Mouse (Mus musculus): Measurements from ENCODE around the gene Mettl24. TPM values are rescaled to one million over a fixed set of nuclear protein-coding genes. Genes with fewer than 3 reads are reported as not detected.
"Not testable (repeated sequence)": the region's sequence is repeated elsewhere in the genome, so short reads cannot be mapped to it uniquely, and the experiment has no call there.

The Mettl24 gene
- polyA plus RNA-seq, 1 experiment from 2014 or later, result 2.4 TPM

GRCm38 (mm10) chr10:40753036-40753435 is 70.0 kb downstream of the Mettl24 start:
- ATAC-seq (replicated peaks; ENCODE audit: low FRiP score), result no peak
- Histone ChIP-seq H3K36me3 (no peaks in the 10 kb centered on the region), H3K9ac (no peak overlapping the region), H3K4me3 (replicated peaks) (no peak overlapping the region), H3K4me1 (peaks cover 17% of the 10 kb centered on the region), H3K4me2 (no peak overlapping the region), H3K9me3 (replicated peaks) (no peaks in the 10 kb centered on the region), H3K27me3 (no peaks in the 10 kb centered on the region), H3K27ac (no peak overlapping the region)
- 56% methylated on average over 3 of the region's 3 CpGs for WGBS

GRCm38 (mm10) chr10:40758171-40759010 is 75.3 kb downstream of the Mettl24 start:
- Histone ChIP-seq H3K4me2 (no peak overlapping the region), H3K27me3 (no peaks in the 10 kb centered on the region), H3K4me1 (no peaks in the 10 kb centered on the region), H3K27ac (no peak overlapping the region), H3K4me3 (replicated peaks) (no peak overlapping the region), H3K9ac (no peak overlapping the region), H3K36me3 (no peaks in the 10 kb centered on the region), H3K9me3 (replicated peaks) (no peaks in the 10 kb centered on the region)
- WGBS, result 78% methylated on average over 11 of the region's 11 CpGs
- ATAC-seq (replicated peaks; ENCODE audit: low FRiP score), result no peak

- not testable (repeated sequence) for H3K27me3 ChIP-seq; H3K9me3 ChIP-seq (replicated peaks); H3K36me3 ChIP-seq; H3K4me1 ChIP-seq; H3K4me3 ChIP-seq (replicated peaks); H3K27ac ChIP-seq; ATAC-seq (replicated peaks; ENCODE audit: low FRiP score); H3K4me2 ChIP-seq; H3K9ac ChIP-seq
- 95% methylated on average over 23 of the region's 23 CpGs for WGBS
Observed at GRCm38 (mm10) chr10:40759391-40760194, 76.5 kb downstream of the Mettl24 start.

- H3K36me3 ChIP-seq, result no peaks in the 10 kb centered on the region
- ATAC-seq (replicated peaks; ENCODE audit: low FRiP score), result no peak
- no peaks in the 10 kb centered on the region for H3K27me3 ChIP-seq
- no peaks in the 10 kb centered on the region for H3K9me3 ChIP-seq (replicated peaks)
- H3K9ac ChIP-seq, result no peak overlapping the region
- H3K4me3 ChIP-seq (replicated peaks), result no peak overlapping the region
- 87% methylated on average over 9 of the region's 9 CpGs for WGBS
- no peak overlapping the region for H3K4me2 ChIP-seq
- no peak overlapping the region for H3K27ac ChIP-seq
- H3K4me1 ChIP-seq, result no peaks in the 10 kb centered on the region
Observed at GRCm38 (mm10) chr10:40760195-40761009, 77.3 kb downstream of the Mettl24 start.

- ATAC-seq (replicated peaks; ENCODE audit: low FRiP score), result no peak
- H3K36me3 ChIP-seq, result no peaks in the 10 kb centered on the region
- H3K27ac ChIP-seq, result no peak overlapping the region
- no peaks in the 10 kb centered on the region for H3K27me3 ChIP-seq
- H3K4me2 ChIP-seq, result no peak overlapping the region
- 67% methylated on average over 9 of the region's 9 CpGs for WGBS
- no peaks in the 10 kb centered on the region for H3K9me3 ChIP-seq (replicated peaks)
- H3K4me3 ChIP-seq (replicated peaks), result no peak overlapping the region
- no peak overlapping the region for H3K9ac ChIP-seq
- no peaks in the 10 kb centered on the region for H3K4me1 ChIP-seq
Observed at GRCm38 (mm10) chr10:40761010-40761752, 78.1 kb downstream of the Mettl24 start.

- WGBS, result 60% methylated on average over 6 of the region's 6 CpGs
- Histone ChIP-seq H3K4me2 (no peak overlapping the region), H3K36me3 (no peaks in the 10 kb centered on the region), H3K4me3 (replicated peaks) (no peak overlapping the region), H3K27me3 (no peaks in the 10 kb centered on the region), H3K9ac (no peak overlapping the region), H3K27ac (no peak overlapping the region), H3K9me3 (replicated peaks) (no peaks in the 10 kb centered on the region), H3K4me1 (no peaks in the 10 kb centered on the region)
- no peak for ATAC-seq (replicated peaks; ENCODE audit: low FRiP score)
Observed at GRCm38 (mm10) chr10:40762624-40763023, 79.5 kb downstream of the Mettl24 start.

GRCm38 (mm10) chr10:40763084-40763720 is 80.1 kb downstream of the Mettl24 start:
- Histone ChIP-seq H3K36me3 (no peaks in the 10 kb centered on the region), H3K4me2 (no peak overlapping the region), H3K27me3 (no peaks in the 10 kb centered on the region), H3K4me3 (replicated peaks) (no peak overlapping the region), H3K9me3 (replicated peaks) (no peaks in the 10 kb centered on the region), H3K4me1 (no peaks in the 10 kb centered on the region), H3K27ac (no peak overlapping the region), H3K9ac (no peak overlapping the region)
- 81% methylated on average over 5 of the region's 5 CpGs for WGBS
- no peak for ATAC-seq (replicated peaks; ENCODE audit: low FRiP score)

GRCm38 (mm10) chr10:40772266-40772665 is 89.2 kb downstream of the Mettl24 start:
- Histone ChIP-seq H3K4me1 (no peaks in the 10 kb centered on the region), H3K9me3 (replicated peaks) (no peaks in the 10 kb centered on the region), H3K36me3 (no peaks in the 10 kb centered on the region), H3K27ac (no peak overlapping the region), H3K4me2 (no peak overlapping the region), H3K4me3 (replicated peaks) (no peak overlapping the region), H3K27me3 (no peaks in the 10 kb centered on the region), H3K9ac (no peak overlapping the region)
- no peak for ATAC-seq (replicated peaks; ENCODE audit: low FRiP score)
- 62% methylated on average over 4 of the region's 4 CpGs for WGBS

GRCm38 (mm10) chr10:40775151-40775550 is 92.1 kb downstream of the Mettl24 start:
- no peak for ATAC-seq (replicated peaks; ENCODE audit: low FRiP score)
- Histone ChIP-seq H3K36me3 (no peaks in the 10 kb centered on the region), H3K9me3 (replicated peaks) (no peaks in the 10 kb centered on the region), H3K27ac (no peak overlapping the region), H3K4me2 (no peak overlapping the region), H3K9ac (no peak overlapping the region), H3K4me3 (replicated peaks) (no peak overlapping the region), H3K4me1 (no peaks in the 10 kb centered on the region), H3K27me3 (no peaks in the 10 kb centered on the region)
- WGBS, result 65% methylated on average over 11 of the region's 11 CpGs

GRCm38 (mm10) chr10:40775655-40776054 is 92.6 kb downstream of the Mettl24 start:
- Histone ChIP-seq H3K4me1 (no peaks in the 10 kb centered on the region), H3K27ac (no peak overlapping the region), H3K27me3 (no peaks in the 10 kb centered on the region), H3K9ac (no peak overlapping the region), H3K36me3 (no peaks in the 10 kb centered on the region), H3K4me2 (no peak overlapping the region), H3K9me3 (replicated peaks) (no peaks in the 10 kb centered on the region), H3K4me3 (replicated peaks) (no peak overlapping the region)
- ATAC-seq (replicated peaks; ENCODE audit: low FRiP score), result no peak
- WGBS, result 93% methylated on average over 4 of the region's 4 CpGs

GRCm38 (mm10) chr10:40777171-40777570 is 94.1 kb downstream of the Mettl24 start:
- no peak for ATAC-seq (replicated peaks; ENCODE audit: low FRiP score)
- no peak overlapping the region for H3K27ac ChIP-seq
- H3K4me2 ChIP-seq, result no peak overlapping the region
- no peak overlapping the region for H3K4me3 ChIP-seq (replicated peaks)
- H3K9ac ChIP-seq, result no peak overlapping the region
- no peaks in the 10 kb centered on the region for H3K27me3 ChIP-seq
- H3K4me1 ChIP-seq, result no peaks in the 10 kb centered on the region
- H3K36me3 ChIP-seq, result no peaks in the 10 kb centered on the region
- H3K9me3 ChIP-seq (replicated peaks), result no peaks in the 10 kb centered on the region
- WGBS, result 6% methylated on average over 2 of the region's 2 CpGs
